Mouse (Mus musculus) erythroblast, embryonic 14.5 days (primary cell): ENCODE data around the gene Fgfr2.

ENCODE experiments used
- GATA1 ChIP-seq: IDR thresholded peaks from 2 replicates; pipeline ENCODE4 v1.6.1; 2012; ENCODE audit warnings: low read length, inconsistent platforms, mixed read lengths
- TAL1 ChIP-seq: IDR thresholded peaks from 3 replicates; pipeline ENCODE4 v1.6.1; 2012; ENCODE audit warnings: low read length, inconsistent platforms, mixed read lengths

DNA sequence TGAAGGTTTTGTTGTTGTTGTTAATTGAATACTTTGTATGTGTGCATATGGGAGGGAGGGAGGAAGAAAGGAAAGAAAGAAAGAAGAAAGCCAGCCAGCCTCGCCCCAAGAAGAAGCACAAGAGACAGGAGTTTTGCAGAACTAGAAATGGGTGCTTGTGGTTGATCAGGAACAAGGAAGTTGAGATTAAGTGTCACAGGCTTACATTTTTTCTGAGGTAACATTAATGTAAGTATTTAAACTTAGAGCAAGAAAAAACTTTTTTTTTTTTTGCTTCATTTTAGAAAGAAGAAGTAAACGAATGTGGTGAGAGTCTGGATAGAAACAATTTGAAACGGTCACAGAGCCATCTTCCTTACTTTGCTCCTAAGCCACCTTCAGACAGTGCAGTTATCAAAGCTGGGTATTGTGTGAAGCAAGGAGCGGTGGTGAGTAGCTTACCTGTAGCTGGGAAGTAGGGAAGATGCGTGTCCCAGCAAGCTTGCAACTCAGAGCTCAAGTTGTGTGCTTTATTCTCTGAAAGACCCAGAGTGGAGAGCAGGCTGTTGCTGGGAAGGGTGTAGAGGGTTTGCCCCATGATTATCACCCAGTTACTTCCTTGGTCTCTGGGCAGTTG is 2222.8 kb downstream of the Fgfr2 start:
- no peak for TF ChIP-seq GATA1
- no peak for TF ChIP-seq TAL1
